Comparison of ENCODE assay signal across 20 mouse cellular contexts in genomic region chr8:94121625-94122024, GRCm38 (mm10). TPM values are rescaled to one million over a fixed set of nuclear protein-coding genes. Genes with fewer than 3 reads are reported as not detected.
DNase-seq lines count a peak whose midpoint lies in the region; ATAC-seq lines count a peak whose summit lies in the region.
"Had no signal": no experiment of that assay in that cellular context is flagged by ENCODE, and none has a peak within 500 bp of the region (broad histone marks: within the 10 kb centered on the region; RNA-seq: fewer than 3 reads in every experiment).

No protein-coding gene starts in this region.

- H3K27me3 ChIP-seq in midbrain, embryonic 12.5 days = no peaks in the 10 kb centered on the region
- H3K27me3 ChIP-seq in midbrain, embryonic 11.5 days (ENCODE audit: control insufficient read depth, insufficient read depth, low read length) = no peaks in the 10 kb centered on the region
- H3K27me3 ChIP-seq in forebrain, embryonic 12.5 days = no peaks in the 10 kb centered on the region
- no peaks in the 10 kb centered on the region for H3K27me3 ChIP-seq in hindbrain, embryonic 13.5 days
- H3K27me3 ChIP-seq: kidney, embryonic 15.5 days; limb, embryonic 15.5 days had no signal

- no peak for ATAC-seq in midbrain, embryonic 12.5 days (ENCODE audit: low FRiP score, low read depth)
- no peak for ATAC-seq in midbrain, embryonic 11.5 days (ENCODE audit: low FRiP score)
- ATAC-seq in forebrain, embryonic 12.5 days (ENCODE audit: low FRiP score) = no peak
- ATAC-seq in hindbrain, embryonic 13.5 days (ENCODE audit: low FRiP score) = no peak

- H3K9me3 ChIP-seq in midbrain, embryonic 12.5 days = no peaks in the 10 kb centered on the region
- H3K9me3 ChIP-seq in midbrain, embryonic 11.5 days (ENCODE audit: control insufficient read depth, low read length) = no peaks in the 10 kb centered on the region
- no peaks in the 10 kb centered on the region for H3K9me3 ChIP-seq in forebrain, embryonic 12.5 days
- no peaks in the 10 kb centered on the region for H3K9me3 ChIP-seq in hindbrain, embryonic 13.5 days
- H3K9me3 ChIP-seq: heart, embryonic 10.5 days; kidney, embryonic 15.5 days; limb, embryonic 15.5 days; megakaryocyte, embryonic 14.5 days had no signal

- no peak overlapping the region for H3K4me2 ChIP-seq in midbrain, embryonic 12.5 days (replicated peaks)
- H3K4me2 ChIP-seq in midbrain, embryonic 11.5 days = no peak overlapping the region
- no peak overlapping the region for H3K4me2 ChIP-seq in forebrain, embryonic 12.5 days
- H3K4me2 ChIP-seq in hindbrain, embryonic 13.5 days = no peak overlapping the region
- H3K4me2 ChIP-seq: kidney, embryonic 15.5 days; limb, embryonic 15.5 days had no signal

- no peaks in the 10 kb centered on the region for H3K36me3 ChIP-seq in midbrain, embryonic 12.5 days
- no peaks in the 10 kb centered on the region for H3K36me3 ChIP-seq in midbrain, embryonic 11.5 days (ENCODE audit: control insufficient read depth, insufficient read depth, low read length)
- no peaks in the 10 kb centered on the region for H3K36me3 ChIP-seq in forebrain, embryonic 12.5 days (replicated peaks)
- H3K36me3 ChIP-seq in hindbrain, embryonic 13.5 days = no peaks in the 10 kb centered on the region
- H3K36me3 ChIP-seq: heart, embryonic 10.5 days; kidney, embryonic 15.5 days; limb, embryonic 15.5 days had no signal

- peaks cover 38% of the 10 kb centered on the region for H3K4me1 ChIP-seq in midbrain, embryonic 12.5 days
- H3K4me1 ChIP-seq in midbrain, embryonic 11.5 days (ENCODE audit: control insufficient read depth, insufficient read depth, low read length) = peaks cover 12% of the 10 kb centered on the region
- peaks cover 43% of the 10 kb centered on the region for H3K4me1 ChIP-seq in forebrain, embryonic 12.5 days
- peaks cover 21% of the 10 kb centered on the region for H3K4me1 ChIP-seq in hindbrain, embryonic 13.5 days (replicated peaks)

- no peak overlapping the region for H3K4me3 ChIP-seq in midbrain, embryonic 12.5 days
- H3K4me3 ChIP-seq in midbrain, embryonic 11.5 days (ENCODE audit: low read depth, low read length) = no peak overlapping the region
- H3K4me3 ChIP-seq in forebrain, embryonic 12.5 days (replicated peaks) = no peak overlapping the region
- H3K4me3 ChIP-seq in hindbrain, embryonic 13.5 days = no peak overlapping the region
- H3K4me3 ChIP-seq: erythroblast, embryonic 14.5 days; heart, embryonic 10.5 days; kidney, embryonic 15.5 days; limb, embryonic 15.5 days; megakaryocyte, embryonic 14.5 days had no signal

- 0 out of 2 replicates have a peak overlapping the region, but pooled peaks have one; percentile 12 for H3K27ac ChIP-seq in midbrain, embryonic 12.5 days (replicated peaks)
- H3K27ac ChIP-seq in midbrain, embryonic 11.5 days (ENCODE audit: low read depth, low read length) = no peak overlapping the region
- peak overlapping the region; percentile 75 for H3K27ac ChIP-seq in forebrain, embryonic 12.5 days
- 0 out of 2 replicates have a peak overlapping the region, but pooled peaks have one; percentile 3 for H3K27ac ChIP-seq in hindbrain, embryonic 13.5 days
- H3K27ac ChIP-seq: heart, embryonic 10.5 days; kidney, embryonic 15.5 days; limb, embryonic 15.5 days; stomach, postnatal 0 days had no signal

- no peak overlapping the region for H3K9ac ChIP-seq in midbrain, embryonic 12.5 days (replicated peaks)
- H3K9ac ChIP-seq in midbrain, embryonic 11.5 days (ENCODE audit: low read length) = no peak overlapping the region
- H3K9ac ChIP-seq in forebrain, embryonic 12.5 days = no peak overlapping the region
- H3K9ac ChIP-seq in hindbrain, embryonic 13.5 days = no peak overlapping the region
- H3K9ac ChIP-seq: kidney, embryonic 15.5 days; limb, embryonic 15.5 days had no signal

- no peak for DNase-seq in midbrain, embryonic 11.5 days (ENCODE audit: low spot score, missing footprints)
- peak; percentile 22 for DNase-seq in brain, adult 2 months (ENCODE audit: low read depth, low spot score)
- no peak for DNase-seq in urinary bladder, postnatal 10 days (ENCODE audit: low spot score)
- DNase-seq in embryo, embryonic 10 days (ENCODE audit: low spot score) = no peak
- DNase-seq: cerebellum, adult 11 months; cerebellum, postnatal 36 days; heart, postnatal 14 days; lung, postnatal 14 days; right cerebral cortex, postnatal 14 days; thymus, postnatal 14 days had no signal

- WGBS in midbrain, embryonic 12.5 days = 84% methylated on average over 9 of the region's 9 CpGs
- WGBS in midbrain, embryonic 11.5 days = 86% methylated on average over 9 of the region's 9 CpGs
- WGBS in forebrain, embryonic 12.5 days = 71% methylated on average over 9 of the region's 9 CpGs
- 76% methylated on average over 9 of the region's 9 CpGs for WGBS in hindbrain, embryonic 13.5 days

RNA-seq across cellular contexts. Expression of gene Mt4, which starts 15.4 kb away (rescaled TPM):
- not detected in 2 replicates for polyA plus RNA-seq in midbrain, embryonic 12.5 days (2016; fragmentation: Nextera tagmentation; extraction: Ambion mirVana)
- not detected in 2 replicates for polyA plus RNA-seq in midbrain, embryonic 11.5 days (2014; fragmentation: Nextera tagmentation; extraction: Ambion mirVana)
- polyA plus RNA-seq in forebrain, embryonic 12.5 days (2016; fragmentation: Nextera tagmentation; extraction: Ambion mirVana) = not detected in 2 replicates
- not detected in 2 replicates for polyA plus RNA-seq in hindbrain, embryonic 13.5 days (2015; fragmentation: Nextera tagmentation; extraction: Ambion mirVana)
- polyA plus RNA-seq: embryonic facial prominence, embryonic 11.5 days; erythroblast, embryonic 14.5 days; heart, embryonic 10.5 days; kidney, embryonic 15.5 days had no signal

RNA-seq across cellular contexts. Expression of gene Bbs2, which starts 22.9 kb away (rescaled TPM):
- 25.3 and 25.4 TPM in 2 replicates for polyA plus RNA-seq in midbrain, embryonic 12.5 days (2016; fragmentation: Nextera tagmentation; extraction: Ambion mirVana)
- polyA plus RNA-seq in midbrain, embryonic 11.5 days (2014; fragmentation: Nextera tagmentation; extraction: Ambion mirVana) = 21.3 and 26.6 TPM in 2 replicates
- polyA plus RNA-seq in forebrain, embryonic 12.5 days (2016; fragmentation: Nextera tagmentation; extraction: Ambion mirVana) = 18.1 and 23.4 TPM in 2 replicates
- 22.0 and 25.3 TPM in 2 replicates for polyA plus RNA-seq in hindbrain, embryonic 13.5 days (2015; fragmentation: Nextera tagmentation; extraction: Ambion mirVana)

RNA-seq across cellular contexts. Expression of gene Mt3, which starts 30.8 kb away (rescaled TPM):
- 16.9 and 23.8 TPM in 2 replicates for polyA plus RNA-seq in midbrain, embryonic 12.5 days (2016; fragmentation: Nextera tagmentation; extraction: Ambion mirVana)
- polyA plus RNA-seq in midbrain, embryonic 11.5 days (2014; fragmentation: Nextera tagmentation; extraction: Ambion mirVana) = 8.5 and 12.0 TPM in 2 replicates
- polyA plus RNA-seq in forebrain, embryonic 12.5 days (2016; fragmentation: Nextera tagmentation; extraction: Ambion mirVana) = 82.2 and 103 TPM in 2 replicates
- 119 and 130 TPM in 2 replicates for polyA plus RNA-seq in hindbrain, embryonic 13.5 days (2015; fragmentation: Nextera tagmentation; extraction: Ambion mirVana)
- polyA plus RNA-seq: erythroblast, embryonic 14.5 days had no signal

RNA-seq across cellular contexts. Expression of gene Mt2, which starts 50.8 kb away (rescaled TPM):
- 12.9 and 13.1 TPM in 2 replicates for polyA plus RNA-seq in midbrain, embryonic 12.5 days (2016; fragmentation: Nextera tagmentation; extraction: Ambion mirVana)
- 22.9 and 29.8 TPM in 2 replicates for polyA plus RNA-seq in midbrain, embryonic 11.5 days (2014; fragmentation: Nextera tagmentation; extraction: Ambion mirVana)
- polyA plus RNA-seq in forebrain, embryonic 12.5 days (2016; fragmentation: Nextera tagmentation; extraction: Ambion mirVana) = 34.1 and 35.0 TPM in 2 replicates
- polyA plus RNA-seq in hindbrain, embryonic 13.5 days (2015; fragmentation: Nextera tagmentation; extraction: Ambion mirVana) = 9.5 and 9.6 TPM in 2 replicates

RNA-seq across cellular contexts. Expression of gene Mt1, which starts 57.3 kb away (rescaled TPM):
- 31.1 and 38.8 TPM in 2 replicates for polyA plus RNA-seq in midbrain, embryonic 12.5 days (2016; fragmentation: Nextera tagmentation; extraction: Ambion mirVana)
- polyA plus RNA-seq in midbrain, embryonic 11.5 days (2014; fragmentation: Nextera tagmentation; extraction: Ambion mirVana) = 87.0 and 94.1 TPM in 2 replicates
- polyA plus RNA-seq in forebrain, embryonic 12.5 days (2016; fragmentation: Nextera tagmentation; extraction: Ambion mirVana) = 64.4 and 76.2 TPM in 2 replicates
- 35.8 and 38.6 TPM in 2 replicates for polyA plus RNA-seq in hindbrain, embryonic 13.5 days (2015; fragmentation: Nextera tagmentation; extraction: Ambion mirVana)
